Mouse (Mus musculus) heart, adult 2 months (tissue): Measurements from ENCODE around the gene Prss30.

Experiments used
- CTCF ChIP-seq: fragments of 200-600 bp; IDR thresholded peaks from 2 replicates; pipeline ENCODE4 v1.8.1; 2022; ENCODE audit warnings: antibody characterized with exemption, mild to moderate bottlenecking, moderate library complexity
- POLR2A ChIP-seq: fragments of 200-500 bp; IDR thresholded peaks from 2 replicates; pipeline ENCODE4 v1.6.1; 2011; ENCODE audit warnings: mild to moderate bottlenecking, low read depth, low read length, control low read depth; ENCODE audit not compliant: insufficient read depth

DNA sequence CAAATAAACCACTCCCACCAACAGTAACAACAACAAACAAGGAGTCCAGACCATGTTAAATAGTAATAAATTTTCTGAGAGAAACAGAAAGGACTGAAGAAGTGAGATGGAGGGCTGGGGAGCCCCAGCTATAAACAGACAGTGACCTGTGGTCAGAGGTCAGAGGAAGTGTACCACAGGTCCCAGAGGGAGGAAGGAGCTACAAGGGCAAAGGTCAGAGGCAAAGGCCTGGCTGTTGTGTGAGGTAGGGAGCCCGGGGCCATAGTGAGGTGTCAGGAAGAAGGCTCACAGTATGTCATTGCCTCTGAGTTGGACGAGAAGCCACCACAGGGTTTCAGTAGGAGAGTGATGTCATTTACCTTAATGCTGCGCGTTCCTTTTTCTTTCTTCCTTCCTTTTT is 2.5 kb upstream of the Prss30 start:
- TF ChIP-seq CTCF (no peak), POLR2A (no peak)
